Mouse (Mus musculus) kidney, postnatal 0 days (tissue): ENCODE measurements around the gene Zdhhc5. TPM values are rescaled to one million over a fixed set of nuclear protein-coding genes. Genes with fewer than 3 reads are reported as not detected.
"Not testable (repeated sequence)": the region's sequence is repeated elsewhere in the genome, so short reads cannot be mapped to it uniquely, and the experiment has no call there.

Experiments
- ATAC-seq: fragments of 200-750 bp; cut with Nextera tagmentation; replicated peaks from 2 replicates; pipeline ENCODE4 v1.8.0; 2017; ENCODE audit warnings: low read depth, moderate number of reproducible peaks, moderate TSS enrichment, moderate library complexity; ENCODE audit not compliant: low FRiP score
- DNase-seq: peaks from one replicate; pipeline ENCODE4 v3.0.0-alpha.2; 2016; ENCODE audit warnings: low spot score
- H3K27ac ChIP-seq: fragments of 300-500 bp; sonication (generic); 2 replicates; pipeline ENCODE4 v1.5.1; 2014; ENCODE audit warnings: mild to moderate bottlenecking
- H3K27me3 ChIP-seq: fragments of 300-500 bp; sonication (generic); 2 replicates; pipeline ENCODE4 v1.6.1; 2014; ENCODE audit warnings: low read length, mixed read lengths; ENCODE audit not compliant: insufficient read depth
- H3K36me3 ChIP-seq: fragments of 300-500 bp; sonication (generic); 2 replicates; pipeline ENCODE4 v1.6.1; 2014; ENCODE audit warnings: low read length, mixed read lengths; ENCODE audit not compliant: insufficient read depth
- H3K4me1 ChIP-seq: fragments of 300-500 bp; sonication (generic); replicated peaks from 2 replicates; pipeline ENCODE4 v1.6.1; 2014; ENCODE audit warnings: antibody characterized with exemption, low read length, mixed read lengths; ENCODE audit not compliant: insufficient read depth
- H3K4me2 ChIP-seq: fragments of 300-500 bp; sonication (generic); 2 replicates; pipeline ENCODE4 v1.6.1; 2014; ENCODE audit warnings: mild to moderate bottlenecking, low read length, moderate library complexity, mixed read lengths
- H3K4me3 ChIP-seq: fragments of 300-500 bp; sonication (generic); replicated peaks from 2 replicates; pipeline ENCODE4 v1.5.1; 2014; ENCODE audit warnings: low read depth, low read length
- H3K9ac ChIP-seq: fragments of 300-500 bp; sonication (generic); 2 replicates; pipeline ENCODE4 v1.6.1; 2014; ENCODE audit warnings: low read depth, low read length
- H3K9me3 ChIP-seq: fragments of 300-500 bp; sonication (generic); replicated peaks from 2 replicates; pipeline ENCODE4 v1.6.1; 2016; ENCODE audit warnings: low read length, inconsistent platforms, mixed read lengths
- CTCF ChIP-seq: IDR thresholded peaks from 2 replicates; pipeline ENCODE4 v1.5.1; 2016; ENCODE audit warnings: antibody characterized with exemption, low read depth, mild to moderate bottlenecking, moderate library complexity
- WGBS: fragments of 180-500 bp; shearing (Covaris S2); extraction: QIAGEN DNeasy Blood & Tissue Kit; methylation state at CpG from one replicate; pipeline ENCODE4 v1.1.7; 2014; 5-methylcytosine and 5-hydroxymethylcytosine counted together
- polyA plus RNA-seq: library from polyadenylated mRNA; unstranded; fragments of >200 nt; fragmentation: Nextera tagmentation; extraction: Ambion mirVana; gene quantifications from 2 replicates; pipeline ENCODE4 v1.2.1, GENCODE M21; 2015

Gene Zdhhc5
- polyA plus RNA-seq, 1 experiment from 2014 or later = 25.9 TPM

DNA sequence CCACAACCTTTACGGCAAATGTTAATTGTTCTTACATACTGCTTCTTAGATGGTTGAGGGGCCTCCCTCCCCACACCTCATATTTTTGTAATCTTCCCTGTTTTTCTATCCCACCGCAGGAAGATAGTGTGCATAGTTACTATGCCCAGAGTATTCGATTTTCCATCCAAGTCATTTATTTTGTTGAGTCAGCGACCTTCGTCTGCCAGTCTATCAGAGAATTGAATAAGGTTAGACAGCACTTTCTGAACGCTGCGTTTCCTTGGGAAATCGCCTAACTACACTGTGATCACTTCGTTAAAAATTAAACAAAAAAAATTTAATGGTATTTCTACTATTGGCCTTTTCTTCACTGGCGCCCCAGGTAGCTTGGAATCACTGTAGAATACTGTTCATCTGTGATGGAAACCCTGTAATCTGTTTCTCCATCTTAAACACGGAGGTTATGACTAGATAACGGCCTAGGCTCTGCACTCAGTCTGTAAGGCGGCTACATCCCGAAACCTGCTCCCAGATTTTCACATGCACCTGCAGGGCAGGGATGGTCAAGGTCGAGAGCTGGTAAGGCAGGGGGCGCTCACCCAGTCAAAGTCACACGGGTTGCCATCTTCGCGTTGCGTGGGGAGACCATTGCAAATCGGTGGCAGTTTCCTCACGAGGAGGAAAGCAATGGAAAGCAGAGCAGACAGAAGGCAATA is 37.6 kb downstream of the Zdhhc5 start:
- Histone ChIP-seq H3K9ac (peak overlapping the region; percentile 61), H3K4me1 (peaks cover 10% of the 10 kb centered on the region; the same call in 1 of the 2 replicates), H3K4me3 (peak overlapping the region; percentile 83), H3K36me3 (peaks cover 26% of the 10 kb centered on the region), H3K27ac (peak overlapping the region; percentile 75), H3K4me2 (peak overlapping the region; percentile 77), H3K9me3 (no peaks in the 10 kb centered on the region), H3K27me3 (no peaks in the 10 kb centered on the region)
- TF ChIP-seq CTCF = peak; percentile 63
- DNase-seq = peak; percentile 60
- WGBS = 9% methylated on average over 22 of the region's 22 CpGs
- ATAC-seq = peak; percentile 52

DNA sequence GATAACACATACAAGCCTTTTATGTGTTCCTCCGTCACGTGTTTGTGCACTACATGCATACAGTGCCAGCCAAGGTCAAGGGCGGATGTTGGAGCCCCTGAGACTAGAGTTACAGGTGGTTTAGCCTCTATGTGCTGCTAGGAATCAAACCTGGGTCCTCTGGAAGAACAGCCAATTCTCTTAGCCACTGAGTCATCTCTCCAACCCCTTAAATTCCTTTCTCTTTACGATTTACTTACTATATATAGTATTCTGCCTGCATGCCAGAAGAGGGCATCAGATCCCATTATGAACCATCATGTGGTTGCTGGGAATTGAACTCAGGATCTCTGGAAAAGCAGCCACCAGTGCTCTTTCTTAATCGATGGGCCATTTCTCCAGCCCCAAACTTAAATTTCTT is 43.4 kb downstream of the Zdhhc5 start:
- peaks cover 27% of the 10 kb centered on the region for H3K36me3 ChIP-seq
- H3K27ac ChIP-seq, H3K27me3 ChIP-seq, ATAC-seq, H3K9ac ChIP-seq, H3K4me3 ChIP-seq, H3K9me3 ChIP-seq, H3K4me2 ChIP-seq: not testable (repeated sequence)
- peak; percentile 44 for DNase-seq
- H3K4me1 ChIP-seq = peaks cover 12% of the 10 kb centered on the region; the same call in 1 of the 2 replicates
- WGBS = 52% methylated on average over 4 of the region's 5 CpGs

DNA sequence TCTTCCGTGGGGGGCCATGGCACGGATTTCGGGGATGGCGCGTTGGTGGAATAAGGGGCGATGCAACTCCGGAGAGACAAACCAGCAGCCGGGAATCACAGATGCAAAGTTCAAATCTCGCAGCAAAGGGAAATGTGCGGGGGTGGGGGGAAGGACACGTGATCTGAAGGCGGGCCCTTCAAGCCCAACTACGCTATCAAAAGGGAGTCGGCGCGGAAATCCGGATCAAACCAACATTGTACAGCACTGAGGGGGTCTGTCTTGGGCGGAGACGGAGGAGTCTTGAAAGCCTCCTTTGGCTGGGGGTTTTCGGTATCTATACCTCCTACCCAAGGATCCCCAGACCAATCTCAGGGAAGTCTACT is 44.4 kb downstream of the Zdhhc5 start, which contains the start of gene Selenoh:
Gene Selenoh, minus strand, starts transcription at position 202 of the 365 bp plus-strand sequence.
- Histone ChIP-seq H3K36me3 (peaks cover 27% of the 10 kb centered on the region), H3K4me2 (peak within 1 kb of the TSS; percentile 88), H3K4me3 (peak within 1 kb of the TSS; percentile 98), H3K4me1 (peaks cover 12% of the 10 kb centered on the region; the same call in 1 of the 2 replicates), H3K27me3 (no peaks in the 10 kb centered on the region), H3K9ac (peak within 1 kb of the TSS; percentile 94), H3K27ac (peak within 1 kb of the TSS; percentile 92), H3K9me3 (no peaks in the 10 kb centered on the region)
- ATAC-seq (peak; percentile 93), DNase-seq (peak; percentile 97)
- TF ChIP-seq CTCF = no peak
- under 1% methylated on average over 20 of the region's 20 CpGs for WGBS

DNA sequence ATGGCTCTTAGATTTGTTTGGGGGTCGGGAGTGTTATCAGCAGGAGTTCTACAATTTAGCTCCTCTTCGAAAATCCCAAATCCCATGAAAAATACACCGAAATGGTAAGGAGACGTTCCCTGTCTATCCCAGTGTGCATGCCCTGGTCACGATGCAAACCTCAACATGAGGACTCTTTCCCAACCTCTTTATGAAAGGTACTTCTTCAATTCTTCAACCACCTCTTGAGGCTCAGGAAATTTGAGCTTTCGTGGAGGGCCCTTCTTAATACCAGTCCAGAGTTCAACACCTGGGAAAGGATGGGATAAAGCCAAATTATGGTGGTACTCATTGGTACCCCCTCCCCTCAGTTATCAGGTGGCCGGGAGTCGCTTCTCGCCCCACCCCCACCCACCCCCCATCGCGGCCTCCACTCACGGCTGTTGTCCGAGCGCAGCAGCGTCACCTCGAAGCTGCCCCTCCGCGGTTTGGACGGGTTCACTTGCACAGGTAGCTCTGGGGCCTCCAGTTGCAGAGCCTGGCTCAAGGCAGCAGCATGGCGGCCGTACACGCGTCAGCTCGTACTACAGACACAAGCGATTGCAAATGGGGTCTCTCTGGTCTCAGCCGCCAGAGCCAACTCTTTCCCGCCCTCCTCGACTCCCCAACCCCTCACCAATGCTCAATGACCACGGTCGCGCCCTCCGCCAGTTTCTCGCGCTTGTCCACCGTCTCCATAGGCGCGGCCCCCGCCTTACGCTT is 45.0 kb downstream of the Zdhhc5 start:
- peak; percentile 47 for DNase-seq
- no peak for TF ChIP-seq CTCF
- no peaks in the 10 kb centered on the region for H3K27me3 ChIP-seq
- peak overlapping the region; percentile 94 for H3K9ac ChIP-seq
- H3K4me3 ChIP-seq = peak overlapping the region; percentile 98
- H3K36me3 ChIP-seq = peaks cover 21% of the 10 kb centered on the region
- 3% methylated on average over 39 of the region's 39 CpGs for WGBS
- H3K4me1 ChIP-seq = peaks cover 12% of the 10 kb centered on the region; the same call in 1 of the 2 replicates
- H3K9me3 ChIP-seq = no peaks in the 10 kb centered on the region
- peak overlapping the region; percentile 92 for H3K27ac ChIP-seq
- peak; percentile 74 for ATAC-seq
- H3K4me2 ChIP-seq = peak overlapping the region; percentile 88

DNA sequence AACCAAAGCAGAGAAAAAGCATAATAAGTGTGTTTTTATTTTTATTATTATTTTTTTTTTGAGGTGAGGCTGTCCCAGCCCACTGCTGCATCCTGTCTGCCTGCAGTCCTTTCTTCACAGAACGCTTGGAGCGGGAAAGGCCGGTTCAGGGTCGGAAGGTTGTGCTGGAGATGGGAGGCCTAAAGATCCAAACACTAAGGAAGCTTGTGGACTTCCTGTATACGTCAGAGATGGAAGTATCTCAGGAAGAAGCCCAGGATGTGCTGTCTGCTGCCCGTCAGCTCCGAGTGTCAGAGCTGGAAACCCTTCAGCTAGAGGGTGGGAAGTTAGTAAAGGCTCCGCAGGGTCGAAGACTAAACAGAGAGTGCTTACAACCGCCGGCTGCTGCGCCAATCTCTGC is 48.9 kb downstream of the Zdhhc5 start:
- no peak overlapping the region for H3K9ac ChIP-seq
- DNase-seq (no peak), ATAC-seq (no peak)
- H3K4me2 ChIP-seq = no peak overlapping the region
- H3K4me1 ChIP-seq = peaks cover 12% of the 10 kb centered on the region; the same call in 1 of the 2 replicates
- no peaks in the 10 kb centered on the region for H3K36me3 ChIP-seq
- H3K4me3 ChIP-seq = no peak overlapping the region
- H3K27ac ChIP-seq = no peak overlapping the region
- 61% methylated on average over 12 of the region's 12 CpGs for WGBS
- no peak for TF ChIP-seq CTCF
- H3K27me3 ChIP-seq = no peaks in the 10 kb centered on the region
- H3K9me3 ChIP-seq = no peaks in the 10 kb centered on the region

DNA sequence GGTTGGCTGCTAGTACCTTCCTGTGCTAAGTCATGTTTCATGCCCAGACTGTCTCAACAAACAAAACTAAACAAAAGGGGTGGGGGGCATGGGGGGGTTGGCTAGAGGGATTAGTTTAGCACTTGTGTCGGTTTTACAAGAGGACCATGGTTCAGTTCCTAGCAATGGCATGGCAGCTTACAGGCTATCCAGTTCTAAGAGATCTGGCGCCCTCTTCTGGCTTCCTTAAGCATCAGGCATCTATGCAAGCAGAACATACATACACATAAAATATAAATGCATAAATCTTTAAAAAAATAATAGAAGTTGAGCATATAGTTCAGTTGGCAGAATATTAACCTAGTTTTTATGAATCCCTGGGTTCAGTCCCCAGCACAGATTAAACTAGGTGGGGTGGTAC is 52.1 kb downstream of the Zdhhc5 start:
- peak; percentile 69 for TF ChIP-seq CTCF
- Histone ChIP-seq H3K36me3 (no peaks in the 10 kb centered on the region), H3K27ac (no peak overlapping the region), H3K9ac (no peak overlapping the region), H3K4me3 (no peak overlapping the region), H3K4me2 (no peak overlapping the region), H3K27me3 (no peaks in the 10 kb centered on the region), H3K9me3 (no peaks in the 10 kb centered on the region), H3K4me1 (no peaks in the 10 kb centered on the region)
- WGBS = 38% methylated on average over 2 of the region's 2 CpGs
- DNase-seq = peak; percentile 62
- ATAC-seq = no peak
